Mouse (Mus musculus) cortical plate, adult 2 months (tissue): ENCODE results near the gene Nxpe5.

Experiments used
- CTCF ChIP-seq: fragments of 200-500 bp; IDR thresholded peaks from 2 replicates; pipeline ENCODE4 v1.5.1; 2011; ENCODE audit warnings: mild to moderate bottlenecking, control low read depth, low read length; ENCODE audit not compliant: insufficient read depth; ENCODE audit errors: extremely low read depth
- POLR2A ChIP-seq: fragments of 200-500 bp; IDR thresholded peaks from 2 replicates; pipeline ENCODE4 v1.6.1; 2011; ENCODE audit warnings: mild to moderate bottlenecking, low read length, control low read depth; ENCODE audit not compliant: insufficient read depth; ENCODE audit errors: extremely low read depth

DNA sequence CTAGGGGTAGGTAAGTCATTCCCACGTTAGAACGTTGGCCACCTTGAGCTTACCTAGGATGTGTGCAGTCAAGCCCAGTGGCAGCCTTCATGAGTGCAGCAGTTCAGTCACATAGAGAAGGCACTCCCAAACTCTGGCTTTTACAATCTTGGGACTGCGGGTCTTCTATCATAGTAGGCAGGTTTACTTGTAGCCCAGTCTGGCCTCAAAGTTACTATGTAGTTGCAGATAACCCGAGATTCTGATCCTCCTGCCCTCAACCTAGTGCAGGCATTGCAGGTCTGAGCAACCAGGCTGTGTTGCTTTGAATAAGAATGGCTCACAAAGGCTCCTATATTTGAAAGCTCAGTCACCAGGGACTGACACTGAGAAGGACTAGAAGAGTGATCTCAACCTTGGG, 793 bp downstream of the Nxpe5 start:
- TF ChIP-seq CTCF (no peak), POLR2A (no peak)
